Mouse (Mus musculus): ENCODE data around the gene Mib2.
"Not testable (repeated sequence)": the region's sequence is repeated elsewhere in the genome, so short reads cannot be mapped to it uniquely, and the experiment has no call there.

Gene Mib2

GRCm38 (mm10) chr4:155672082-155672481 is 3.1 kb upstream of the Mib2 start:
- in situ Hi-C loops (cut with MboI, MseI), result no loop called here

- in situ Hi-C loops (cut with MboI, MseI), result not testable (repeated sequence)
These were observed 1.2 kb upstream of the Mib2 start for GRCm38 (mm10) chr4:155670236-155670635.

DNA sequence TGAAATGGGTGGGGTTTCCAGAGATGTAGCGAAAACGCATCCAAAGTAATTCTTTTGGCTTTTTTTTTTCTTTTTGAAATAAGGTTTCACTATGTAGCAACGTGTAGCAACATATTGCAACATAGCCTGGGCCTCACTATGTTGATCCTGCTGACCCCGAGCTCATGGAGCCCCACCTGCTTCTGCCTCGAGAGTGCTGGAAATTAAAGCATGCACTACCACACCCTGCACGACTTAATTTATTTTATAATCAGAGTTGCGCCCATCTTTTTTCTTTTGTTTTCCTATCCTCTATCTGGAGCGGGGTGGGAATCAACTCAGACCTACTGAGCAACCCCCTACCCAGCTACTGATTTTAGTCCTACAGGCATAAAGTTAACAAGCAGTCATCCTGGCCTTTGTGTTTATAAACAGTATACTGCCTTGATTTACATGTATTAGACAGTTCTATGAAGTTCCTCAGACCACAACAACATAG is 639 bp upstream of the Mib2 start:
- in situ Hi-C loops (cut with MboI, MseI), result no loop called here

GRCm38 (mm10) chr4:155666903-155667302 is 2.1 kb downstream of the Mib2 start:
- in situ Hi-C loops (cut with MboI, MseI), result no loop called here

DNA sequence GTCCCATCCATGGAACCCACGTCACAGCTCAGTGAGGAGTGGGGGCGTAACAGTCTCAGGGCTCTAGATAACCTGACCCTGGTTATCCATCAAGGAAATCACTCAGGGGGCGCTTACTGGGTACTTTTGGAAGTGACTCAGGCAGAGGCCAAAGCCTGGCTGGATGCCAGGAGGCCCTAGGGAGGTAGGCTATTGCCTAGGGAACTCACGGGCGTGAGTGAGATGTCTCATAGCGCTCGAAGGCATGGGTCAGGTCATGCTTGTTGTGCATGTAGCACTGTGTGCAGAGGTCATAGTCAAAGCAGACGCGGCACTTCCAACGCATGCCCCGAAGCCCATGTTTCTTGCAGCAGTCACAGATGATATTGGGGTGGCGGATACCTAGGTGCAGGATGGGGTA is 8.4 kb downstream of the Mib2 start:
- in situ Hi-C loops (cut with MboI, MseI), result no loop called here

- in situ Hi-C loops (cut with MboI, MseI), result no loop called here
These were observed 10.0 kb downstream of the Mib2 start for GRCm38 (mm10) chr4:155658961-155659360.

- in situ Hi-C loops (cut with MboI, MseI), result no loop called here
These were observed 12.7 kb downstream of the Mib2 start for GRCm38 (mm10) chr4:155656214-155656751.

- in situ Hi-C loops (cut with MboI, MseI), result no loop called here
These were observed 14.3 kb downstream of the Mib2 start for GRCm38 (mm10) chr4:155654456-155655298.

- in situ Hi-C loops (cut with MboI, MseI), result no loop called here
These were observed 14.9 kb downstream of the Mib2 start for GRCm38 (mm10) chr4:155654183-155654455.

GRCm38 (mm10) chr4:155653451-155654182 is 15.4 kb downstream of the Mib2 start:
- in situ Hi-C loops (cut with MboI, MseI), result no loop called here

- in situ Hi-C loops (cut with MboI, MseI), result no loop called here
These were observed 15.9 kb downstream of the Mib2 start, which contains the start of gene Mmp23 for GRCm38 (mm10) chr4:155653086-155653450. Mmp23 (minus strand) TSS chr4:155653384.

- in situ Hi-C loops (cut with MboI, MseI), result no loop called here
These were observed 16.5 kb downstream of the Mib2 start for GRCm38 (mm10) chr4:155652283-155653085.

GRCm38 (mm10) chr4:155651553-155652269 is 17.3 kb downstream of the Mib2 start:
- in situ Hi-C loops (cut with MboI, MseI), result no loop called here

DNA sequence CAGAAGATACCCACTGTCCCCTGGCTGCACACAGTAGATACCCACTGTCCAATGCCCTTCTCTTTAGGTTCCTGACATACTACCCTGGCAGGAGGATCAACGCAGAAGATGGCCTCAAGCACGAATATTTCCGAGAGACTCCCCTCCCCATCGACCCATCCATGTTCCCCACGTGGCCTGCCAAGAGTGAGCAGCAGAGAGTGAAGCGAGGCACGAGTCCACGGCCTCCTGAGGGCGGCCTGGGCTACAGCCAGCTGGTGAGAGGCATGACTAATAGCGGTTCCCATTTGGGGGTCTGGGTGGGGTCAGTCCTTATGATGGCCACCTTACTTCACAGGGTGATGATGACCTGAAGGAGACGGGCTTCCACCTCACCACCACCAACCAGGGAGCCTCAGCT is 19.6 kb downstream of the Mib2 start:
- in situ Hi-C loops (cut with MboI, MseI), result loop anchor here (5.0 kb wide), 1 partner anchor 43 kb away; the partner anchor contains the start of gene Fndc10

- in situ Hi-C loops (cut with MboI, MseI), result loop anchor here (5.0 kb wide), 1 partner anchor 47 kb away; the partner anchor contains the start of gene Fndc10
These were observed 23.3 kb downstream of the Mib2 start for GRCm38 (mm10) chr4:155645721-155646120.

- in situ Hi-C loops (cut with MboI, MseI), result loop anchor here (5.0 kb wide), 1 partner anchor 47 kb away; the partner anchor contains the start of gene Fndc10
These were observed 23.7 kb downstream of the Mib2 start, which contains the start of gene Gm10563 for GRCm38 (mm10) chr4:155645308-155645707. Gm10563 (minus strand) TSS chr4:155645408.

DNA sequence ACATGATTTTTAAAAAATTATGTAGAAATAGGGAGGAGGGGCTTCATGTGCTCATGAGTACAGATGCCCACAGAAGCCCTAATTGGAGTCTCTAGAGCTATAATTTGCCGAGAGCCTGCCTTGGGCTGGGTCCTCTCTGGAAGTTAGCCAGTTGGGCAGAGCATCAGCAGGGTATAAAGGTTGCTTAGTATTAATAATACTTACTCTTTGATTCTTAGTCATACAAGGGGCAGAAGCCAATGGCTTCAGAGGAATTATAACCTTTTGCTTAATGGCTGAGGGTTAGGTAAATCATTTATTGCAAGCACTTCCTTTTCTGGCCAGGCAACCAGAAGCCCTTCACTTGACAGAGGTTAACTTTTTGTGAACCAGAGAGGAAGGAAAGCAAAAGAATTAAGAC is 25.5 kb downstream of the Mib2 start:
- in situ Hi-C loops (cut with MboI, MseI), result no loop called here

GRCm38 (mm10) chr4:155635766-155636499 is 33.1 kb downstream of the Mib2 start:
- in situ Hi-C loops (cut with MboI, MseI), result no loop called here

GRCm38 (mm10) chr4:155630267-155630666 is 38.7 kb downstream of the Mib2 start:
- in situ Hi-C loops (cut with MboI, MseI), result no loop called here
